Mouse (Mus musculus) cerebellum, adult 2 months (tissue): ENCODE measurements at regions not wholly inside any gene's neighbourhood (a gene's known extent, or its start where the extent isn't known, plus 50 kb on each side); places are given as distances from the start of the nearest gene placed in this dataset.

Source experiments
- DNase-seq, 2 experiments: peaks; one replicate each; pipeline ENCODE4 v3.0.0; 2021
- H3K27ac ChIP-seq: fragments of 200-500 bp; 2 replicates; pipeline ENCODE4 v1.5.1; 2012; ENCODE audit warnings: low read length, control low read depth, inconsistent platforms; ENCODE audit not compliant: insufficient read depth
- H3K27me3 ChIP-seq: fragments of 200-500 bp; 2 replicates; pipeline ENCODE4 v1.6.1; 2012; ENCODE audit warnings: inconsistent platforms, mild to moderate bottlenecking, low read length, moderate library complexity; ENCODE audit not compliant: control insufficient read depth, insufficient read depth
- H3K4me1 ChIP-seq: fragments of 200-500 bp; 2 replicates; pipeline ENCODE4 v1.6.1; 2011; ENCODE audit warnings: low read length; ENCODE audit not compliant: control insufficient read depth, insufficient read depth
- H3K4me3 ChIP-seq: fragments of 200-500 bp; replicated peaks from 2 replicates; pipeline ENCODE3; 2011; ENCODE audit warnings: mild to moderate bottlenecking, low read depth, low read length, control low read depth; ENCODE audit not compliant: insufficient read depth
- CTCF ChIP-seq: fragments of 200-500 bp; IDR thresholded peaks from 2 replicates; pipeline ENCODE4 v1.5.1; 2011; ENCODE audit warnings: low read depth, mild to moderate bottlenecking, control low read depth, low read length, moderate library complexity, borderline replicate concordance; ENCODE audit not compliant: insufficient read depth
- POLR2A ChIP-seq: fragments of 200-500 bp; IDR thresholded peaks from 2 replicates; pipeline ENCODE4 v1.6.1; 2011; ENCODE audit warnings: low read length, control low read depth, borderline replicate concordance; ENCODE audit not compliant: insufficient read depth
- WGBS: fragments of 180-500 bp; shearing (Covaris S2); methylation state at CpG from one replicate; pipeline ENCODE4 v1.1.7; 2018; 5-methylcytosine and 5-hydroxymethylcytosine counted together

DNA sequence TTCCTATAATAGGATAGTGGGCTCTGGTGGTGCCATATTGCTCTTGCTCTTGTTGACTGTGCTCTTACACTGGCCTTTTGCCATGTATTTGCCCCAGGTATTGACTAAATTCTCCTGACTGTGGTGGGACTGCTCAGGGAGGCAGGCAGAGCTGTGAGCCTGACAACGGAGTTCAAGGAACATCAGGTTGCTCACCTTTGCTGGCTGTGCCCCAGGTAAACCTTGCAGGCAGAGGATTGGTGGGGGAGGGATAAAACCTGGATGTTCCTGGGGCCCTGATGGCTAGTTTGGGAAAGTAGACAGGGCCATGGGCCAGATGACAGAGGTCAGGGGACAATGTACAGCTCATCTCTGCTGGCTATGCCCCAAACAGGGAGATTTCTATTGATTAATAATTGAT is 124.7 kb upstream of the Eci2 start:
- Histone ChIP-seq H3K27ac (no peak overlapping the region), H3K4me1 (no peaks in the 10 kb centered on the region), H3K4me3 (no peak overlapping the region), H3K27me3 (no peaks in the 10 kb centered on the region)
- 91% methylated on average over 1 of the region's 1 CpGs for WGBS
- no peak for DNase-seq
- no peak for TF ChIP-seq POLR2A
- TF ChIP-seq CTCF: no peak

GRCm38 (mm10) chr13:35159456-35159855 is 132.6 kb upstream of the Eci2 start:
- Histone ChIP-seq H3K27me3 (no peaks in the 10 kb centered on the region), H3K4me3 (no peak overlapping the region), H3K27ac (no peak overlapping the region), H3K4me1 (no peaks in the 10 kb centered on the region)
- 93% methylated on average over 3 of the region's 3 CpGs for WGBS
- no peak for DNase-seq
- TF ChIP-seq CTCF: no peak
- no peak for TF ChIP-seq POLR2A

GRCm38 (mm10) chr13:35160767-35161166 is 133.9 kb upstream of the Eci2 start:
- no peaks in the 10 kb centered on the region for H3K4me1 ChIP-seq
- 41% methylated on average over 2 of the region's 2 CpGs for WGBS
- H3K27ac ChIP-seq: no peak overlapping the region
- no peak for DNase-seq
- no peak overlapping the region for H3K4me3 ChIP-seq
- H3K27me3 ChIP-seq: no peaks in the 10 kb centered on the region
- TF ChIP-seq POLR2A (no peak), CTCF (no peak)

DNA sequence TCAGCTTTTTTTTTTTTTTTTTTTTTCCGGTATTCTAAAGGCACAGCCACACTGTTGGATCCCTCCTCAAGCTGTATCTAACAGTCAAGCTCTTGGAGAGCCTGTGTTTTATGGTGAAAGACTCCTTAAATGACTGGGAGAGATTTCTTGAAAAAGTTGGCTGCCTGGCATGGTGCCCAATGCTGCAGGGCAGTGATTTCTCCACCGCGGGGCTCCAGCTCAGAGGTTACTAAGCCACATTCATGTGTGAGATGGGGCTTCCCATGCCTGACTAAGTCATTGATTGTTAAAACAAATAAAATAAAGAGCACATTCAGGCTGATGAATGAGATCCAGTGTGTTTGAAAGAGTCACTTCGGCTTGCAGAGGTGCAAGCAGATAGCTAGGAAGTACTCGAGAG is 139.2 kb upstream of the Eci2 start:
- H3K27me3 ChIP-seq: no peaks in the 10 kb centered on the region
- peaks cover 8% of the 10 kb centered on the region for H3K4me1 ChIP-seq
- no peak overlapping the region for H3K27ac ChIP-seq
- TF ChIP-seq POLR2A: no peak
- TF ChIP-seq CTCF: no peak
- DNase-seq: peak; percentile 14 to 32
- H3K4me3 ChIP-seq: no peak overlapping the region
- 53% methylated on average over 5 of the region's 5 CpGs for WGBS

- DNase-seq: peak; percentile 50 to 77
- WGBS: 21% methylated on average over 8 of the region's 8 CpGs
- H3K4me3 ChIP-seq: no peak overlapping the region
- peaks cover 8% of the 10 kb centered on the region for H3K4me1 ChIP-seq
- no peak overlapping the region for H3K27ac ChIP-seq
- TF ChIP-seq CTCF (no peak), POLR2A (no peak)
- no peaks in the 10 kb centered on the region for H3K27me3 ChIP-seq
Observed at GRCm38 (mm10) chr13:35166831-35167541, 140.1 kb upstream of the Eci2 start.

GRCm38 (mm10) chr13:35171562-35172254 is 144.8 kb upstream of the Eci2 start:
- DNase-seq: no peak
- TF ChIP-seq CTCF (no peak), POLR2A (no peak)
- 63% methylated on average over 11 of the region's 11 CpGs for WGBS
- H3K4me3 ChIP-seq: no peak overlapping the region
- H3K4me1 ChIP-seq: peaks cover 5% of the 10 kb centered on the region
- no peak overlapping the region for H3K27ac ChIP-seq
- H3K27me3 ChIP-seq: no peaks in the 10 kb centered on the region

DNA sequence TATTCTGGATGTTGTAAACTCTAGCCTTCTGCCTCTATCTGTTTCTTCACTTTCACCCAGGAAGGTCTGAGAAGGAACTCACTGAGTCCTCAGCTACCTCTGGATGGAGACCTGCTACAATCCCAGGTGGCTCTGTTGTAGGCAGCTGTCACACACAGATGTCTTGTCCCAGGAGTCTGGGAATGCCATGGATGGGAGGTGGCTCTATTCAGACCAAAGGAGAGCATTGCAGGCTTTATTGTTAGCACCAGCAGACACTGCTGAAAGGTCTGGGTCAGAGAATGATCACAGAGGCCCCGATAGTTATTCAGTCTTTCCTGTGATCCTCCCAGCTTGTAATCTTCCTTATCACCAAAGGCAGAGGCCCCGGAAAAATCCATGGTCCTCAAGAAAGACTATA is 146.6 kb upstream of the Eci2 start:
- Histone ChIP-seq H3K4me3 (no peak overlapping the region), H3K4me1 (no peaks in the 10 kb centered on the region), H3K27me3 (no peaks in the 10 kb centered on the region), H3K27ac (no peak overlapping the region)
- whole genome bisulfite sequencing: 76% methylated on average over 2 of the region's 2 CpGs
- DNase-seq: no peak
- no peak for TF ChIP-seq POLR2A
- TF ChIP-seq CTCF: no peak

- no peak for DNase-seq
- Histone ChIP-seq H3K27ac (no peak overlapping the region), H3K27me3 (no peaks in the 10 kb centered on the region), H3K4me3 (no peak overlapping the region), H3K4me1 (no peaks in the 10 kb centered on the region)
- 78% methylated on average over 1 of the region's 1 CpGs for WGBS
- no peak for TF ChIP-seq POLR2A
Observed at GRCm38 (mm10) chr13:35175587-35175986, 148.7 kb upstream of the Eci2 start.
